Mouse (Mus musculus) neural tube, embryonic 15.5 days (tissue): ENCODE data around the gene Lman2. TPM values are rescaled to one million over a fixed set of nuclear protein-coding genes. Genes with fewer than 3 reads are reported as not detected.

Experiments used
- ATAC-seq: fragments of 200-750 bp; cut with Nextera tagmentation; 2 replicates; pipeline ENCODE4 v1.8.0; 2017; ENCODE audit warnings: mild to moderate bottlenecking, moderate TSS enrichment, moderate library complexity; ENCODE audit not compliant: low FRiP score
- H3K27ac ChIP-seq: fragments of 300-500 bp; sonication (generic); replicated peaks from 2 replicates; pipeline ENCODE4 v1.5.1; 2015; ENCODE audit warnings: mild to moderate bottlenecking, inconsistent platforms
- H3K27me3 ChIP-seq: fragments of 300-500 bp; sonication (generic); replicated peaks from 2 replicates; pipeline ENCODE4 v1.6.1; 2015; ENCODE audit warnings: inconsistent platforms
- H3K36me3 ChIP-seq: fragments of 300-500 bp; sonication (generic); 2 replicates; pipeline ENCODE4 v1.6.1; 2015; ENCODE audit warnings: inconsistent platforms
- H3K4me1 ChIP-seq: fragments of 300-500 bp; sonication (generic); 2 replicates; pipeline ENCODE4 v1.6.1; 2015; ENCODE audit warnings: inconsistent platforms
- H3K4me2 ChIP-seq: fragments of 300-500 bp; sonication (generic); 2 replicates; pipeline ENCODE4 v1.6.1; 2015; ENCODE audit warnings: inconsistent platforms, mild to moderate bottlenecking, moderate library complexity
- H3K4me3 ChIP-seq: fragments of 300-500 bp; sonication (generic); replicated peaks from 2 replicates; pipeline ENCODE4 v1.5.1; 2015; ENCODE audit warnings: mild to moderate bottlenecking, inconsistent platforms
- H3K9ac ChIP-seq: fragments of 300-500 bp; sonication (generic); replicated peaks from 2 replicates; pipeline ENCODE4 v1.6.1; 2015; ENCODE audit warnings: mild to moderate bottlenecking, inconsistent platforms
- H3K9me3 ChIP-seq: fragments of 300-500 bp; sonication (generic); replicated peaks from 2 replicates; pipeline ENCODE4 v1.6.1; 2016; ENCODE audit warnings: inconsistent platforms
- WGBS: fragments of 180-500 bp; shearing (Covaris S2); methylation state at CpG from one replicate; pipeline ENCODE4 v1.1.7; 2015; ENCODE audit warnings: mixed read lengths; 5-methylcytosine and 5-hydroxymethylcytosine counted together
- polyA plus RNA-seq: library from polyadenylated mRNA; unstranded; fragments of >200 nt; fragmentation: Nextera tagmentation; extraction: Ambion mirVana; gene quantifications from 2 replicates; pipeline ENCODE4 v1.2.1, GENCODE M21; 2015

Lman2 gene
- polyA plus RNA-seq, 1 experiment from 2014 or later: 44.9 TPM

DNA sequence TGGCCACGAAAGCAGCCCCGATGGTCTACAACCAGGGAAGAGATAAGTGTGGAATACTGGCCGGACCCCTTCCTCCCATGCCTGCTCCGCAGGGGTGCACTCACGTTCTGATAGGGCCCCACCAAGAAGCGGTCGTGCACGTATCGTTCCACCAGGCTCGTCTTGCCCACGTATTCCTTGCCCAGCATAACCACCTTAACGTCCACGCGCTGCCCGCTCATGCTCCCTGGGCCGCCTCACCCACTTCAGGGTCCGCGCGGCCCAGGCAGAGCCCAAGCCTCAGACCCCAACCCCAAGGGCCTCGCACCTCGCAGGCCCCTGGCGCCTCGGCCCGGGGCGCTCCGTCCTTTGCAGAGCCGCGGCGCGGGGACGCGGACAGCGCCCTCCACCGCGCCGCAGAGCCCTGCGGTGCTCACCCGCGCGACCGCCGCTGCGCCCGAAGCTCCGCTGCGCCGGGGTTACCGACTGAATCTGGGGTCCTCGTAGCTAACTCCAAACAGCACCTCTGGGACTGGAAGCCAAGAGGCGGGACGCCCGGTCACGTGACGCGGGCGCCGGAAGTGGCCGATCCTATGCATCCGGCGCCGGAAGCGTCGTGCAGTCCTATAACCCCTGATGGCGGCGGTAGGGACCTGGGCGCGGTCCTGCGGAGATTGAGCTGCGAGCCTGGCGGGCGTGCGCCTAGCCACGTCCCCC, 41.0 kb downstream of the Lman2 start, which contains the start of gene Rab24:
Gene Rab24 (minus strand): TSS at position 513 of the 696 bp plus-strand sequence.
- WGBS: under 1% methylated on average over 73 of the region's 73 CpGs
- Histone ChIP-seq H3K9me3 (no peaks in the 10 kb centered on the region), H3K9ac (peak within 1 kb of the TSS; percentile 86), H3K4me2 (peak within 1 kb of the TSS; percentile 92), H3K4me3 (peak within 1 kb of the TSS; percentile 86), H3K27ac (peak within 1 kb of the TSS; percentile 81), H3K36me3 (peaks cover 59% of the 10 kb centered on the region), H3K4me1 (peaks cover 39% of the 10 kb centered on the region), H3K27me3 (no peaks in the 10 kb centered on the region)
- peak; percentile 92 for ATAC-seq

DNA sequence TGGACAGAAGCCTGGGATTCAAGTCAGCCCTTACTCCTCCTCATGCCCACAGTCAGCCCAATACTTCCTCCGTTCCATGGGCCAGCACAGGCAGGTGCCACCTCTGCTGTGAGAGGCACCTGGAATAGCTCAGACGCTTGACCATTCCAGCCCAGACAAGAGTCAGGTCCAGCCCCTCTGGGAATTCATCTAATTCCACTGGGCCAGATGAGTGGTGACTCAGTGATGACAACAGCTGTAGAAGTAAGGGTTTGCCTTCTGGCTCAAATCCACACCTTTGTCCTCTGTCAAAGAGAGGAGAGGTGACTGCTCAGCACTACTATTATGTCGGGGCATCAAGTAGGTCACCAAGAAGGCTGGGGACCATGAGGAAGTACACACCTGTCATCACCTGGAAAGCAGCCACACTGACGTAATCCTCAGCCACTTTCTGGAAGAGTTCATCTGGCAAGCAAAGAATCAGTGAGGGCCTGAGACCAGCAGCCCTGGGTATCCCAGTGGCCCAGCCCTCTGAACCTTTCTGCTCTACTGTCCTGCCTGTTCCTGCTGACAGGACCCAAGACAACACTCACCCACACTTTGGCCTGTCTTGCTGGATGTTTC, 42.6 kb downstream of the Lman2 start, which contains the start of gene Prelid1:
Gene Prelid1 (plus strand): TSS at position 570 of the 603 bp plus-strand sequence.
- Histone ChIP-seq H3K4me2 (peak within 1 kb of the TSS; percentile 92), H3K4me1 (peaks cover 39% of the 10 kb centered on the region), H3K36me3 (peaks cover 59% of the 10 kb centered on the region), H3K9ac (peak within 1 kb of the TSS; percentile 86), H3K27me3 (no peaks in the 10 kb centered on the region), H3K9me3 (no peaks in the 10 kb centered on the region), H3K4me3 (peak within 1 kb of the TSS; percentile 86), H3K27ac (peak within 1 kb of the TSS; percentile 81)
- ATAC-seq: no peak
- WGBS: 87% methylated on average over 4 of the region's 4 CpGs

- H3K4me2 ChIP-seq: no peak overlapping the region
- no peak for ATAC-seq
- no peaks in the 10 kb centered on the region for H3K9me3 ChIP-seq
- WGBS: 88% methylated on average over 3 of the region's 3 CpGs
- peaks cover 63% of the 10 kb centered on the region for H3K36me3 ChIP-seq
- no peak overlapping the region for H3K27ac ChIP-seq
- no peaks in the 10 kb centered on the region for H3K27me3 ChIP-seq
- no peak overlapping the region for H3K9ac ChIP-seq
- peaks cover 28% of the 10 kb centered on the region for H3K4me1 ChIP-seq
- H3K4me3 ChIP-seq: no peak overlapping the region
Observed at GRCm38 (mm10) chr13:55318351-55318750, 44.2 kb downstream of the Lman2 start.

DNA sequence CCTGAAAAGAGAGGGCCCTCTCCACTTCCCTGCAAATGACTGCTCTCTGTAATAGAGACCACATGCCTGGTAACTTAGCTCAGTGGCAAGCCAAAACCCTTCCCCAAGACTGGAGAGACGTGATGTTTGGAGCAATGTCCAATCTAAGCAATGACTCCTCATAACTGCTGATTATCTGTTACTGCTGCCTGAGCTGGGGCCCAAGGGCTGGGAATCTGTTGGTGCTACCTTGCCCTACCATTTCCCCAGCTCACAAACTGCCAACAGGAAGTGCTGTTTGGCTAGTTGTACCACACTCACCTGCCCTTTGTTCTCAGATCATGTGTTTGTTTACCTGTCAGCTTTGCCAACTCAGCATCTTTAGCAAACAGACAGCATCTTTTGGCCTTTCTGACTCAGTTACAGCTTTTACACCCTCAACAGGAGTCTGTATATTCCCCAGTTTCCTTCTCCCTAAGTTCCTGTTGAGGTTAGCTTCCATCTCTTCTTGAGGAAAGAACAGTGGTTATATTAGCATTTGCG, 47.6 kb downstream of the Lman2 start:
- Histone ChIP-seq H3K9me3 (no peaks in the 10 kb centered on the region), H3K4me3 (no peak overlapping the region), H3K4me2 (no peak overlapping the region), H3K9ac (no peak overlapping the region), H3K27me3 (no peaks in the 10 kb centered on the region), H3K36me3 (peaks cover 87% of the 10 kb centered on the region), H3K4me1 (peaks cover 3% of the 10 kb centered on the region; the same call in 1 of the 2 replicates), H3K27ac (no peak overlapping the region)
- 90% methylated on average over 2 of the region's 2 CpGs for WGBS
- ATAC-seq: no peak

DNA sequence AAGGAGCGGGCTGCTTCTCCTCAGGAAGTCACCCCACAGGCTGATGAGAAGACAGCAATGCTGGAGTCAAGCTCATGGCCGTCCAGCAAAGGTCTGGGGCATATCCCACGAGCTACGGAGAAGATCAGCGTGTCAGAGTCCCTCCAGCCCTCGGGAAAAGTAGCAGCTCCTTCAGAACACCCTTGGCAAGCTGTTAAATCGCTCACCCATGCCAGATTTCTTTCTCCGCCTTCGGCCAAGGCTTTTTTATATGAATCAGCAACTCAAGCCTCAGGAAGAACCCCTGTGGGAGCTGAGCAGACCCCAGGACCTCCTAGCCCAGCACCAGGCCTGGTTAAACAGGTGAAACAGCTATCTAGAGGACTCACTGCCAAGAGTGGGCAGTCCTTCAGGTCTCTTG, 49.5 kb downstream of the Lman2 start:
- Histone ChIP-seq H3K36me3 (peaks cover 82% of the 10 kb centered on the region), H3K4me1 (no peaks in the 10 kb centered on the region), H3K9ac (no peak overlapping the region), H3K9me3 (no peaks in the 10 kb centered on the region), H3K4me2 (no peak overlapping the region), H3K27me3 (no peaks in the 10 kb centered on the region), H3K4me3 (no peak overlapping the region), H3K27ac (no peak overlapping the region)
- WGBS: 89% methylated on average over 9 of the region's 9 CpGs
- no peak for ATAC-seq

DNA sequence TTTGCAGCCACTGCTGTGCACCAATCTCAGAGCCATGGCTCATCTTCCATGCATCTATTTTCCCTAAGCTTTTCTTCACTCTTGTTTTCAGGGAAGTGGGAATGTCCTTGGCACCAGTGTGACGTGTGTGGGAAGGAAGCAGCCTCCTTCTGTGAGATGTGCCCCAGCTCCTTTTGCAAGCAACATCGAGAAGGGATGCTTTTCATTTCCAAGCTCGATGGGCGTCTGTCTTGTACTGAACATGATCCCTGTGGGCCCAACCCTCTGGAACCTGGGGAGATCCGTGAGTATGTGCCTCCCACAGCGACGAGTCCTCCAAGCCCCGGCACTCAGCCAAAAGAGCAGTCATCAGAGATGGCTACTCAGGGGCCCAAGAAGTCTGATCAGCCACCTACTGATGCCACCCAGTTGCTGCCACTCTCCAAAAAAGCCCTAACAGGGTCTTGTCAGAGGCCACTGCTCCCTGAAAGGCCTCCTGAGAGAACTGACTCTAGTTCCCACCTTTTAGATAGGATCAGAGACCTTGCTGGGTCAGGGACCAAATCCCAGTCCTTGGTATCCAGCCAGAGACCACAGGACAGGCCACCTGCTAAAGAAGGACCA, 50.5 kb downstream of the Lman2 start:
- peaks cover 83% of the 10 kb centered on the region for H3K36me3 ChIP-seq
- no peak for ATAC-seq
- WGBS: 91% methylated on average over 8 of the region's 8 CpGs

DNA sequence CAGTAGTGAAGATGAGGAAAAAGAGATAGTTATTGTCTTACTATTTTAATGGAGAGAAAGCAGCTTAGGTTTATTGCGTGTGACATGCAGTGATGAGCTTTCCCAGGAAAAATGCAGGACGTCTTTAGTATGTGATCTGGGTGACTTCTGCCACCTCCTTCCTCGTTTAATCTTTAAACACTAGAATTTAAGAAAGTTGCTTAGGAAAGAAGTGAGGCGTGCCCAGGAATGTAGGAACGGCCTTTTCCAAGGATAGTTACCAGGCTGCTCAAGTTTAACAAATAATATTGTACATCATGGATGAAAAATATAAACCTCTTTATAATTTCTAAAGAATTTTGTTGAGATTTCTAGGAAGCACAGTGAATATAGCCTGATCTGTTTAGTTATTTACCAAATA, 61.7 kb downstream of the Lman2 start:
- Histone ChIP-seq H3K4me1 (no peaks in the 10 kb centered on the region), H3K27ac (no peak overlapping the region), H3K9ac (no peak overlapping the region), H3K9me3 (no peaks in the 10 kb centered on the region), H3K27me3 (no peaks in the 10 kb centered on the region), H3K36me3 (peaks cover 72% of the 10 kb centered on the region), H3K4me2 (no peak overlapping the region), H3K4me3 (no peak overlapping the region)
- ATAC-seq: no peak
- 92% methylated on average over 5 of the region's 5 CpGs for WGBS

More for the DNA sequence above, 50.5 kb downstream of the Lman2 start:
- no peak overlapping the region for H3K4me3 ChIP-seq
- no peaks in the 10 kb centered on the region for H3K27me3 ChIP-seq
- H3K4me1 ChIP-seq: no peaks in the 10 kb centered on the region
- H3K9me3 ChIP-seq: no peaks in the 10 kb centered on the region
- no peak overlapping the region for H3K27ac ChIP-seq
- no peak overlapping the region for H3K9ac ChIP-seq
- no peak overlapping the region for H3K4me2 ChIP-seq

DNA sequence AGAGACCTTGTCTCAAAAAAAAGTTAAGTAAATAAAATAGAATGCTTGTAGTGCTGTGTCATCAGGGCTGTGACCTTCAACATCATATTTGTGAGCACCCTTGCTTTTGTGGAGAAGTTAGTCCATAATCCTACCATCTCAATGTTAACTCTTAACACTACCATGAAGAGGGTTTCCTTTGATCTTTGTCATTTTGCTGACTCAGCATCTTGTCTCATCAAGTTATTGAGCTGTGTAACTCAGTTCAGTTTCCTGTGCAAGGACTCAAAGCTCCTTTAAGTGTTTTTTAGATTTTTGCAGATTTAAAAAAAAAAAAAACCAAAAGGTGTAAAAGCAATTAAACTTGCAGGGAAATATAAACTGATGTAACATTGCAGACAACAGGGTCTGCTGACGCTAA, 65.8 kb downstream of the Lman2 start:
- H3K9me3 ChIP-seq: no peaks in the 10 kb centered on the region
- H3K36me3 ChIP-seq: peaks cover 68% of the 10 kb centered on the region
- no peak overlapping the region for H3K27ac ChIP-seq
- no peaks in the 10 kb centered on the region for H3K4me1 ChIP-seq
- H3K27me3 ChIP-seq: no peaks in the 10 kb centered on the region
- 82% methylated on average over 1 of the region's 1 CpGs for WGBS
- no peak overlapping the region for H3K4me3 ChIP-seq
- H3K9ac ChIP-seq: no peak overlapping the region
- no peak for ATAC-seq
- no peak overlapping the region for H3K4me2 ChIP-seq

Other genes with a start within 250 kb of the Lman2 start
- not detected in 2 replicates for gene Gm17617, start 229.2 kb downstream of the Lman2 start, polyA plus RNA-seq
- gene Fgfr4, start 210.1 kb downstream of the Lman2 start, polyA plus RNA-seq: 1.7 and 2.2 TPM in 2 replicates
- 51.4 and 52.1 TPM in 2 replicates for gene Nsd1, start 153.0 kb downstream of the Lman2 start, polyA plus RNA-seq
- 311 and 344 TPM in 2 replicates for gene Prelid1, start 42.3 kb downstream of the Lman2 start, polyA plus RNA-seq
- 97.0 and 102 TPM in 2 replicates for gene Rab24, start 40.8 kb downstream of the Lman2 start, polyA plus RNA-seq
- 9.3 and 11.4 TPM in 2 replicates for gene Mxd3, start 33.0 kb downstream of the Lman2 start, polyA plus RNA-seq
- 0.81 and 2.6 TPM in 2 replicates for gene Rgs14, start 6.9 kb upstream of the Lman2 start, polyA plus RNA-seq
- 0.20 TPM in 1 of 2 replicates, not detected in the other for gene Slc34a1, start 35.4 kb upstream of the Lman2 start, polyA plus RNA-seq
- gene Pfn3, start 52.4 kb upstream of the Lman2 start, polyA plus RNA-seq: 0.50 and 1.4 TPM in 2 replicates
- 0.18 and 0.47 TPM in 2 replicates for gene F12, start 64.0 kb upstream of the Lman2 start, polyA plus RNA-seq
- gene Grk6, start 82.3 kb upstream of the Lman2 start, polyA plus RNA-seq: 34.2 and 38.4 TPM in 2 replicates
- 4.2 and 5.8 TPM in 2 replicates for gene Prr7, start 101.5 kb upstream of the Lman2 start, polyA plus RNA-seq
- gene Dbn1, start 125.3 kb upstream of the Lman2 start, polyA plus RNA-seq: 389 and 450 TPM in 2 replicates
- gene Pdlim7, start 150.9 kb upstream of the Lman2 start, polyA plus RNA-seq: 169 and 176 TPM in 2 replicates
- 4.2 and 4.6 TPM in 2 replicates for gene Dok3, start 166.5 kb upstream of the Lman2 start, polyA plus RNA-seq
- gene Ddx41, start 173.9 kb upstream of the Lman2 start, polyA plus RNA-seq: 48.8 and 53.1 TPM in 2 replicates
- 43.0 and 46.4 TPM in 2 replicates for gene Fam193b, start 208.3 kb upstream of the Lman2 start, polyA plus RNA-seq
- 110 and 121 TPM in 2 replicates for gene Tmed9, start 210.9 kb upstream of the Lman2 start, polyA plus RNA-seq
- 45.5 and 48.3 TPM in 2 replicates for gene B4galt7, start 237.1 kb upstream of the Lman2 start, polyA plus RNA-seq